Mouse (Mus musculus): ENCODE results near the gene Gm20219. TPM values are rescaled to one million over a fixed set of nuclear protein-coding genes. Genes with fewer than 3 reads are reported as not detected.

Gene Gm20219
- total and polyA plus RNA-seq, 2 experiments from 2014 or later: 0.10 to 0.55 TPM

DNA sequence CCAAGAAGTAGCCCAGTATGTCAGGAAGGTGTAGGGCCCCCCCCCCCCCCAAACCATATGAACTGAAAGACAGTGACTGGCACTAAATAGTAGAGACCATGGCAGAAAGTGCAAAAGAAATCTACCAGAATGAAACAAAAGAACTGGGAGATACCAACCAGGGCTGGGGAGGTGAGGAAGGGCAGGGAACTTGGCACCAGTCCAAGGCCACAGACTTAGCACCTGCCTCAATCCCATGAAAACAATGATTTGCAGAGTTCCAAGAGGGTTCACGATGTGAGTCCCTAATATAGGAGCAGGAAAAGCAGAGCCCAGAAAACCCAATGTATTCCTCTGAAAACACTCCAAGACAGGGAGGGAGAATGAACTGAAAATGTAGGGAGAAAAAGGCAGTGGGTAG, 18.0 kb upstream of the Gm20219 start:
- peaks cover 76% of the 10 kb centered on the region for H3K36me3 ChIP-seq (ENCODE audit: insufficient read depth, low read length)
- no peak for ATAC-seq
- TF ChIP-seq CTCF (IDR thresholded peaks at IDR 0.05; ENCODE audit: low read depth): no peak
- H3K9me3 ChIP-seq (ENCODE audit: low read length): no peaks in the 10 kb centered on the region
- DNase-seq (ENCODE audit: low spot score): no peak
- no peaks in the 10 kb centered on the region for H3K27me3 ChIP-seq (ENCODE audit: insufficient read depth, low read length)
- no peak overlapping the region for H3K4me3 ChIP-seq (ENCODE audit: low read length)
- H3K9ac ChIP-seq (replicated peaks; ENCODE audit: low read length): 0 out of 2 replicates have a peak overlapping the region, but pooled peaks have one; percentile 5
- H3K4me2 ChIP-seq (ENCODE audit: low read depth, low read length): no peak overlapping the region
- WGBS: 30% methylated on average over 1 of the region's 1 CpGs
- H3K27ac ChIP-seq: no peak overlapping the region
- no peaks in the 10 kb centered on the region for H3K4me1 ChIP-seq (ENCODE audit: insufficient read depth, low read length)

DNA sequence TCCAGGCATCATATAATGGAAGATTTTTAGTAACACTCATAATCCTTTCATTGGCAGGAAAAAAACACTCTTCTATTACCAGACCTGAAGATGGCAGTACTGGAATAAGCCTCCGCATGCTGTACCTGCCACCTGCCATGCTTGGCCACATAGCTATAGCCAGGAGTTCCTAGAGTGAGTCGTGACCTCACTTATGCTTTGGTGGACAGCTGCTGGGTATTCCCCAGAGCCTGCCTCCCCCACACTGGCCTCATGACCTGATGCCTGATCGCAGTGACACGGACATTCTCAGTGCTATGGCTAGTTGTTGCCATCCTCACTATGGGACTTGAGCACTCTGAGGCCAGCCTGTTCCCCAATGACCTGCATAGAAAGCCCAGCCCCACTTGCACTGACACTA, 16.1 kb upstream of the Gm20219 start:
- DNase-seq (ENCODE audit: low spot score) (no peak), ATAC-seq (no peak)
- Histone ChIP-seq H3K36me3 (ENCODE audit: insufficient read depth, low read length) (peaks cover 84% of the 10 kb centered on the region), H3K27me3 (ENCODE audit: insufficient read depth, low read length) (no peaks in the 10 kb centered on the region), H3K4me1 (ENCODE audit: insufficient read depth, low read length) (no peaks in the 10 kb centered on the region), H3K27ac (no peak overlapping the region), H3K4me2 (ENCODE audit: low read depth, low read length) (no peak overlapping the region), H3K9me3 (ENCODE audit: low read length) (no peaks in the 10 kb centered on the region), H3K4me3 (ENCODE audit: low read length) (no peak overlapping the region), H3K9ac (replicated peaks; ENCODE audit: low read length) (no peak overlapping the region)
- WGBS: 90% methylated on average over 4 of the region's 4 CpGs
- TF ChIP-seq CTCF (IDR thresholded peaks at IDR 0.05; ENCODE audit: low read depth): peak; percentile 19

DNA sequence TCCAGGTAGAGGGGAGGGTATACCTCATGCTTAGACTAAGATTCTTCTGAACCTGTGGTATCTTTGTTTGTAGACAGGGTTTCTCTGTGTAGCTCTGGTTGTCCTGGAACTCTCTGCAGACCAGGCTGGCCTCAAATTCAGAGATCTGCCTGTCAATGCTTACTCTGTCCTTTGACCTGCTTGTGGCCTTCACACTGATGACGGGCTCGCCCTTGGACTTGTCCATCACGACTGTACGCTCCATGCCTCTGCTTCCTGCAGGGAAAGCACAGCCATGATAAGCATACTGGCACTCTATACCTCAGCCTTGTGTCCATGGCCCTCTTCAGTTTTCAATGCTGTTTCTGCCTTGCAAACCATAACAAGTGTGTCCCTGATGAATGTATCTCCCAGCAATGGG, 13.2 kb upstream of the Gm20219 start:
- Histone ChIP-seq H3K27ac (no peak overlapping the region), H3K4me1 (ENCODE audit: insufficient read depth, low read length) (no peaks in the 10 kb centered on the region), H3K4me3 (ENCODE audit: low read length) (no peak overlapping the region), H3K27me3 (ENCODE audit: insufficient read depth, low read length) (no peaks in the 10 kb centered on the region), H3K9ac (replicated peaks; ENCODE audit: low read length) (no peak overlapping the region), H3K4me2 (ENCODE audit: low read depth, low read length) (no peak overlapping the region), H3K9me3 (ENCODE audit: low read length) (no peaks in the 10 kb centered on the region), H3K36me3 (ENCODE audit: insufficient read depth, low read length) (peaks cover 95% of the 10 kb centered on the region)
- WGBS: 94% methylated on average over 4 of the region's 4 CpGs
- DNase-seq (ENCODE audit: low spot score) (no peak), ATAC-seq (no peak)
- TF ChIP-seq CTCF (IDR thresholded peaks at IDR 0.05; ENCODE audit: low read depth): no peak

DNA sequence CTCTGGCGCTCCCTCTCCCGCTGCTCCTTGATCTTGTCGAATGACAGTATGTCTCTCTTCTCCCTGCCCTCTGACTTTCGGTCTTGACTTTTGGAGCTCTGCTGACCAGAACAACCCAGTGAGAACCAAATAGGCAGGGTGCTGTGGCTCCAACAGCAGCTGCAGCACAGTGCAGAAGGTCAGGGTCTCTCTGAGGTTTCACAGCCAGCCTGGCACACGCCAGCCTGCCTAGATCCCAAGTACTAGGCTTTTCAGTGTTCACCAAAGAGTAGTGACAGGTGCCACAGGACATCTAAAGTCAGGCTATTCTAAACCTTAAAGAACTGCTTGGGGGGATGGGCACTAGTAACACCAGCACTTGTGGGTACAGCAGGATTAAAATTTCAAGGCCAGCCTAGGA, 12.7 kb upstream of the Gm20219 start:
- H3K4me2 ChIP-seq (ENCODE audit: low read depth, low read length): no peak overlapping the region
- no peak for TF ChIP-seq CTCF (IDR thresholded peaks at IDR 0.05; ENCODE audit: low read depth)
- ATAC-seq: no peak
- H3K9ac ChIP-seq (replicated peaks; ENCODE audit: low read length): no peak overlapping the region
- 87% methylated on average over 5 of the region's 5 CpGs for WGBS
- H3K4me3 ChIP-seq (ENCODE audit: low read length): no peak overlapping the region
- H3K4me1 ChIP-seq (ENCODE audit: insufficient read depth, low read length): no peaks in the 10 kb centered on the region
- no peak overlapping the region for H3K27ac ChIP-seq
- no peaks in the 10 kb centered on the region for H3K27me3 ChIP-seq (ENCODE audit: insufficient read depth, low read length)
- H3K9me3 ChIP-seq (ENCODE audit: low read length): no peaks in the 10 kb centered on the region
- DNase-seq (ENCODE audit: low spot score): no peak
- H3K36me3 ChIP-seq (ENCODE audit: insufficient read depth, low read length): peaks cover 98% of the 10 kb centered on the region

DNA sequence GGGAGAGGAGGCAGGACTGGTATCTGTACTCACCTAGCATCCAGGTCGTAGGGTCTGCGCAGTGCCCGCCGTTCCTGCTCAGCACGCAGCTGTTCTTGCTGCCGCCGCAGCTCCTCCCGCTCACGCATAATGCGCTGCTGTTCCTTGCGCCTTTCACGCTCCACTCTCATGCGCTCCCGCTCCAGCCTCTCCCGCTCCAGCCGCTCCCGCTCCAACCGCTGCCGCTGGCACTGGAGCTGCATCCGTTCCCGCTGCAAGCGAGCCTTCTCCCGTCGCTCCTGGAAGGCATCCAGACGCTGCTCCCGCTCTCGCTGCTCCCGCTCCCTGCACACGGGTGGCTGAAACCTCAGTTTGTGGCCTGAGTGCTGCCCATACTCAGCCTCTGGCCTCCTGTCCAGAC, 12.1 kb upstream of the Gm20219 start:
- Histone ChIP-seq H3K4me2 (ENCODE audit: low read depth, low read length) (no peak overlapping the region), H3K4me3 (ENCODE audit: low read length) (no peak overlapping the region), H3K27me3 (ENCODE audit: insufficient read depth, low read length) (no peaks in the 10 kb centered on the region), H3K4me1 (ENCODE audit: insufficient read depth, low read length) (no peaks in the 10 kb centered on the region), H3K9ac (replicated peaks; ENCODE audit: low read length) (no peak overlapping the region), H3K27ac (no peak overlapping the region), H3K36me3 (ENCODE audit: insufficient read depth, low read length) (peaks cover 98% of the 10 kb centered on the region), H3K9me3 (ENCODE audit: low read length) (no peaks in the 10 kb centered on the region)
- no peak for ATAC-seq
- WGBS: 90% methylated on average over 29 of the region's 29 CpGs
- TF ChIP-seq CTCF (IDR thresholded peaks at IDR 0.05; ENCODE audit: low read depth): no peak
- no peak for DNase-seq (ENCODE audit: low spot score)

DNA sequence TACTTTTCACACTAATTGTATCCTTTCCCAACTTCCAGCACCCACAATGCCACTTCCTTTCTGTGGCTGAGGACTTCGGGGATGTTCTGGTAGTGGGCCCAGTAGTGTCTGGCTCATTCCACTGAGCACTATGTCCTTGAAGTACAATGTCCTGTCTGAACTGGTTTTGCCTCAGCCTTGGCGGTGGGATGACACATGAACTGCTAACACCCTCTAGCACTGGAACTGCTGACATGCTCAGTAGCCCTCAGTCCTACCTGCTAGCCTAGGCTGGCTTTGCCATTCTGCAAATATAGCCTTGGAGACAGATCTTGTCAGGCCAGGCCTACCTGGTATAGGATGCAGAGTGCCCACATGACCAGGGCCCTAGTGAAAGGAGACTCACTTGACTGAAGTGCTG, 7.7 kb upstream of the Gm20219 start:
- Histone ChIP-seq H3K9me3 (ENCODE audit: low read length) (no peaks in the 10 kb centered on the region), H3K9ac (replicated peaks; ENCODE audit: low read length) (no peak overlapping the region), H3K4me1 (ENCODE audit: insufficient read depth, low read length) (no peaks in the 10 kb centered on the region), H3K36me3 (ENCODE audit: insufficient read depth, low read length) (peaks cover 59% of the 10 kb centered on the region), H3K4me3 (ENCODE audit: low read length) (no peak overlapping the region), H3K27ac (no peak overlapping the region), H3K4me2 (ENCODE audit: low read depth, low read length) (no peak overlapping the region), H3K27me3 (ENCODE audit: insufficient read depth, low read length) (no peaks in the 10 kb centered on the region)
- 95% methylated on average over 2 of the region's 2 CpGs for WGBS
- DNase-seq (ENCODE audit: low spot score) (no peak), ATAC-seq (no peak)
- TF ChIP-seq CTCF (IDR thresholded peaks at IDR 0.05; ENCODE audit: low read depth): no peak

DNA sequence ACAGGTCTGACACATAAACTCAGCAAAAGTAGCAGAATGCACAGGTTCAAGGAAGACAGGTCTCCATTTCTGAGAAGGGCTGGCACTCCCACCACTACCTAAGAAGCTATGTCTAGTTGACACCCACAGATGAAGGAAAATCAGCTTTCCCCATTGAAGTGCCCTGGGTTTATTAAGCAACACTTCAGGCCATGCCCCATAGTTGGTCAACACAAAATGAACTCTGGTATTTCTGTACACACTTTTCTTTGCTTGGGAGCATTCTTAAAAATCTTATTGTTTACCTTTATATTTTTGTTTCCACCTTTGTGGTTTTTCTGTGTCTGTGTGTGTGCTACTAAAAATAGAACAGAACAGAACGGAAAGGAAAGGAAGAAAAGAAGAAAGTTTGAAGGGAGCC, 5.9 kb upstream of the Gm20219 start:
- no peak overlapping the region for H3K27ac ChIP-seq
- no peak overlapping the region for H3K4me2 ChIP-seq (ENCODE audit: low read depth, low read length)
- H3K4me1 ChIP-seq (ENCODE audit: insufficient read depth, low read length): no peaks in the 10 kb centered on the region
- H3K9me3 ChIP-seq (ENCODE audit: low read length): no peaks in the 10 kb centered on the region
- no peak overlapping the region for H3K4me3 ChIP-seq (ENCODE audit: low read length)
- H3K27me3 ChIP-seq (ENCODE audit: insufficient read depth, low read length): no peaks in the 10 kb centered on the region
- no peak overlapping the region for H3K9ac ChIP-seq (replicated peaks; ENCODE audit: low read length)
- ATAC-seq (no peak), DNase-seq (ENCODE audit: low spot score) (no peak)
- no peak for TF ChIP-seq CTCF (IDR thresholded peaks at IDR 0.05; ENCODE audit: low read depth)
- H3K36me3 ChIP-seq (ENCODE audit: insufficient read depth, low read length): peaks cover 41% of the 10 kb centered on the region
- 69% methylated on average over 1 of the region's 1 CpGs for WGBS

Data from hindbrain, postnatal 0 days (tissue).